Mouse (Mus musculus): ENCODE data around the gene D330020A13Rik. TPM values are rescaled to one million over a fixed set of nuclear protein-coding genes. Genes with fewer than 3 reads are reported as not detected.

Gene D330020A13Rik
- total RNA-seq (2021): under 1 TPM in 1 of 2 experiments, not detected in 1; 0.32 TPM

DNA sequence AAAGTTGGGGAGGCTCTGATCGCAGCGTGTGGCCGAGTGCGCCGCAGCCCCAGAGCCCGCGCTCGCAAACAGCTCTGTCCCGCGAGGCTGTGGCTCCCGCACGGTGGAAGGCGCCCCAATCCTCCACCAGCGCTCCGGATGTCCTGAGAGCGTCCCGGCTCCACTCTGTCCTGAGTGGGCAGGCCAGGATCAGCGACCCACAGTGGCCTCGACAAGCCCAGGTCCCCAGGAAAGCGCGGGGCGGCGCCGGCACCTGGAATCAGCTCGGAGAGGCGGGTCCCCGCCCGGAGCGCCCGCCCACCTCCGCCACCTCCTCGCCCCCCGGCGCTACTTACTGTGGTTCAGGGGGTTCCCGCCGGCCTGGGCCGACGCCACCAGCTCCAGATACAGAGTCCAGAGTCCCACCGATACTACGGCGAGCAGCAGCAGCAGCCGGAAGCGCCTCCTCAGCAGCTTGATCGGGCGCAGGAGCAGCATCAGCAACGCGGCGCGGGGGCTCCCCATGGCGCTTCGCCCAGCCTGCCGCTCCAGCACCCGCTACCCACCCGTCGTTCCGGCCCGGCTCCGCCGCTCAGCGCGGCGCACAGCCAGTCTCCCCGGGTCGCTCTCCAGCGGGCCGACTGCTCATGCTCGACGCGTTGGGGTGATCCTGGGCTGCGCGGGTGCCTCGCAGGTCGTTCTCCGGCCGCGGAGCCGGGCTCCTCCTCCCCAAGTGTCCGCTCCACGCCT, at the start of gene D330020A13Rik, which contains the start of gene B4galnt3:
Gene D330020A13Rik (plus strand): TSS at position 309 of the 729 bp plus-strand sequence.
Gene B4galnt3 (minus strand): TSS at position 504 of the 729 bp plus-strand sequence.
- intact Hi-C loops (cut with DNase I): no loop called here
- DNase-seq (ENCODE audit: low spot score in 2 of 2): peak; percentile 49 to 65

DNA sequence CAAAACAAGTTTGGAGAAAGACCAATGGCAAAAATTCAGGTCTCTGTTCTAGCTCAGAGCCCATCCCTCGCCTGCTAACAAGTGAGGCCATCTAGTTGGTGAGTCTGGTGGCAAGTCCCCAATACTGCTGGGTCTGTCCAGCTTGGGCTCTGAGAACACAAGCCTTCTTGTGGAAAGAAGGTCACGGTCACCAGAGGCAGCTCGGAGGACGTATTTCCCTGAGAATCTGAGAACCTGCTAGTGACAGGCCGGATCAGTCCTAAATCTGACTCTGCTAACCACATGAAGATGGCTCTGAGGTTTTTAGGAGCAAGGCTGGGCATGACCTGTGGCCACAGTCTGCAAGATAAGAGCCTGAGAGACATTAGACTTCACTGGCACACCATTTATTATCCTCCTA, 47.5 kb upstream of the D330020A13Rik start:
- intact Hi-C loops (cut with DNase I): loop anchor here (1.0 kb wide), 1 partner anchor 27 kb away; no protein-coding TSS in a partner anchor
- no peak for DNase-seq (ENCODE audit: low spot score in 2 of 2)

- no peak for DNase-seq (ENCODE audit: low spot score in 2 of 2)
- intact Hi-C loops (cut with DNase I): no loop called here
Observed at GRCm38 (mm10) chr6:120249831-120250230, 44.3 kb upstream of the D330020A13Rik start.

DNA sequence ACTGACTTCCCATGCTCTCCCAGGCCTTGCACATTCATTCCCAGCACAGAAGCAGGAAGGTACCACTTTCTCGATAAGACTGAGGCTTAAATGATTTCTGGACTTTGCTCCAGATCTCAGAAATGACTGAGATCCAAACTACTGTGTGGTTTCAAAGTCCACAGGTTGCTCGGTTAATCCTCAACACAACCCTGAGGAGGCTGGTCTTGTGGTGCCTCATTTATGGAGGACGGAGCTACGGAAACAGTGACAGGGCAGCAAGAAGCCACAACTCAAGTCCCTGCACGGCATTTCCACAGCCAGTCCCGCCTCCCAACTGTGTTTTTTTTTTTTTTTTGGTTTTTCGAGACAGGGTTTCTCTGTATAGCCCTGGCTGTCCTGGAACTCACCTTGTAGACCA, 43.2 kb upstream of the D330020A13Rik start:
- intact Hi-C loops (cut with DNase I): no loop called here
- DNase-seq (ENCODE audit: low spot score in 2 of 2): no peak

- no peak for DNase-seq (ENCODE audit: low spot score in 2 of 2)
- intact Hi-C loops (cut with DNase I): no loop called here
Observed at GRCm38 (mm10) chr6:120252741-120253140, 41.4 kb upstream of the D330020A13Rik start.

- DNase-seq (ENCODE audit: low spot score in 2 of 2): no peak
- intact Hi-C loops (cut with DNase I): no loop called here
Observed at GRCm38 (mm10) chr6:120254640-120255039, 39.5 kb upstream of the D330020A13Rik start.

- intact Hi-C loops (cut with DNase I): no loop called here
- no peak for DNase-seq (ENCODE audit: low spot score in 2 of 2)
Observed at GRCm38 (mm10) chr6:120255144-120255543, 39.0 kb upstream of the D330020A13Rik start.

DNA sequence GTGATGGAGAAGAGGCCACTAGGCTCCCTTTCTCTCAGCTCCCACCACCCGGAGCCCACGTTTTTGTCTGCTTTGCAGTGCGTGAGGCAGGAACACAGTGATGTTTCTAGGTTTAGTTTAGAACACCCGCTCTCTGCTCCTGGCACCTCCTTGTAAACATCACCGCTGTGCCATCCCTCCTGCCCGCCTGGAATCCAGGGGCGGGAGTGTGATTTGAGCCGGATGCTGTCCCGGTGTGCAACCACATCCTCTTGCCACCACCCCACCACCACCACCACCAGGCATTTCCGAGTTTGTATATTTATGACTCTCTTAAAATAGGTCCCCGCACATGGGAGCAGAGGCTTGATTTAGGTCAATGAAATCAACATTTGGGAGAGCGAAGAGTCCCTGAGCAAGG, 38.5 kb upstream of the D330020A13Rik start:
- DNase-seq (ENCODE audit: low spot score in 2 of 2): peak; percentile 5 to 71
- intact Hi-C loops (cut with DNase I): no loop called here

- DNase-seq (ENCODE audit: low spot score in 2 of 2): no peak
- intact Hi-C loops (cut with DNase I): no loop called here
Observed at GRCm38 (mm10) chr6:120256431-120256935, 37.7 kb upstream of the D330020A13Rik start.

DNA sequence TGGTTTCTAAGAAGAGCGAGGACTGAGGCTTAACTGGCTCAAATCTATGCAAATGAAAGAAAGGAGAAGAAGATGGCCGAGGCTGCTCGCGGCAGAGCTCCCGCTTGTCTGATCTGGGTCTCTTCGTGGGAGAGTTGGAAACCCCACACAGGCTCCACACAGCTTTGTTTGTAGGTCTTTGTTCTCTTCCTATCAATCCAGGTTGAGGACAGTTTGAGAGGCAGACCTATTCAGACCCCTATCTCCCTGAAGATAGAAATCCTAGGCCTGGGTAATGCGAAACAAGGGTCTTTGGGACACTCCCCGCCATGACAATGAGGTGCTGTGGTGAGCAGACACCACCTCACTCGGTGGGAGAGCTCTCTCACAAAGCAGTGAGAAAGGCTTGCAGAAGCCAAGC, 34.7 kb upstream of the D330020A13Rik start:
- DNase-seq (ENCODE audit: low spot score in 2 of 2): no peak

GRCm38 (mm10) chr6:120262886-120263531, 31.2 kb upstream of the D330020A13Rik start:
- intact Hi-C loops (cut with DNase I): no loop called here
- DNase-seq (ENCODE audit: low spot score in 2 of 2): no peak

More for the DNA sequence above, 34.7 kb upstream of the D330020A13Rik start:
- intact Hi-C loops (cut with DNase I): no loop called here

DNA sequence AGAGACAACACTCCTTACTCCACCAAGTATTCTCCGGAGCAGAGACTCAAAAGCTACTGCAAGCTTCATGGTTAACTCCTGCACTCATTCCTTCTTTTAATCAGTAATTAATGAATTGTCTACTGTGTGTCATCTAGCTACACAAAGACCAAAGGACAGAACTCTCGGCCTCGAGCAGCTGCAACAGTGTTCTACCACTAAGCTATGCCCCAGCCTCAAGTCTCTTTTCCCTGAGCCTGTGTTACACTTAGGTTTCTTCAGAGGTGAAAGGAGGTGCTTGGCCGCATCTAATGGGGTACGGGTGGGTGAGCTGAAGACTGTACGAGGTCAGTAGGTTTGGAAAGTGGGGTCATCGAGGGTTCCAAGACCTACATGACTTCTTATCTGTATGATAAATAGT, 30.6 kb upstream of the D330020A13Rik start:
- no peak for DNase-seq (ENCODE audit: low spot score in 2 of 2)
- intact Hi-C loops (cut with DNase I): no loop called here

- DNase-seq (ENCODE audit: low spot score in 2 of 2): no peak
- intact Hi-C loops (cut with DNase I): no loop called here
Observed at GRCm38 (mm10) chr6:120264151-120264550, 30.0 kb upstream of the D330020A13Rik start.

DNA sequence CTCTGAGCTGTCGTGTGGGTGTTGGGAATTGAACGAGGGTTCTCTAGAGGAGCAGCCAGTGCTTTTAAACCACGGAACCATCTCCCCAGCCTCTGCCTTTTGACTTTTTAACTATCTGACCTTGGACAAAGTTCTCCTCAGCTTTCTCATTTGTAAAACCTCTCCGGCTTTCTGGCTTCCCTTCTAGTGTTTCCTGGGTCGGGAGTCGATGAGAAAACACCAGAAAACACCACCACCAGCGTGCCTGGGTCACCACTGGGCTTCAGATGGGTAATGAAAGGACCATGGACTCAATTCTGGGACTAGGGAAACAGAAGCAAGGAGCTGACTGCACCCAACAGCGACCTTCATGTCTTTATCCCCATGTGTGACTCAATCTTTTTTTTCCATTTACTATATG, 20.0 kb upstream of the D330020A13Rik start:
- no peak for DNase-seq (ENCODE audit: low spot score in 2 of 2)
- intact Hi-C loops (cut with DNase I): no loop called here

- intact Hi-C loops (cut with DNase I): no loop called here
- peak in 1 of 2 experiments; percentile 28 for DNase-seq (ENCODE audit: low spot score in 2 of 2)
Observed at GRCm38 (mm10) chr6:120274887-120275286, 19.3 kb upstream of the D330020A13Rik start.

DNA sequence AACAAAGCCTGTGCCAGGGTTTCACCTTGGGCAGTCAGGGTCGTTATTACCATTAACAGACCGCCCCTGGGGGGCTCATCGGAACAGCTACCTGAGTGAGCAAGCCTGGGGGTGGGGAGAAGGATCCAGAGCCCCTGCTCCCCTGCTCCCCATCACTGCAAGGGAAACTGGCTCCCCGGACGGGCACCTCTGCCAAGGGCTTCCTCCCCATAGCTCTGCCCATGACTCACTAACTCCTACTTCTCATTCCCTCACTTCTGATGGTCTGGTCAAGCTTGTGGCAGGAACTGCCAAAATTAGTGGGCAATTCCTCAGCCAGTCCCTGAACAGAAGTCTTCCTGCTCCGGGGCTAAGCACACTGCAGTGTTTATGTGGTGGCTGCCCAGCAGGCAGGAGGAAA, 18.9 kb upstream of the D330020A13Rik start:
- DNase-seq (ENCODE audit: low spot score in 2 of 2): peak in 1 of 2 experiments; percentile 30
- intact Hi-C loops (cut with DNase I): no loop called here

DNA sequence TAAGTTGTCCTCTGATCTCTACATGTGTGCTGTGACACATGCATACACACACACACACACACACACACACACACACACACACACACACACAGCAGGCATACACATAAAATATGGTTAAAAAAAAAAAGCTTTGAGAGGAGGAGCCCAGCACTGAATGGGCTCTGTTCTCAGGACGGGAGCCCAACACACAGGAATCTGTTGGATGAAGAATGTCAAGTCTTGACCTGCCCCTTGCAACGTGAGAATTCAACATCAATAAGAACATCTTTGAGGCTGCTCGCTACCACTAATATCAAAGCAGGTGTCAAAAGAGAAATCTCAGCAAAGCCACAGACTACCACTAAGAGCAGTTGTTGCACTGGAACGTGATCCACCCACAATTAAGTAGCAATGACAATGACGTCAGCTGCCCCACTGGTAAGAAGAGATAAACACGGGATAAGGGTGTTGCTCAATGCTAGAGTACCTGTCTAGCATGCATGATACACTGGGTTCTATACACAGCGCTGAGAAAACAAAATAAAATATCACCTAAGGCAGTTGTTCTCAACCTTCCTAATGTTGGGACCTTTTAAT, 17.2 kb upstream of the D330020A13Rik start:
- intact Hi-C loops (cut with DNase I): no loop called here
- DNase-seq (ENCODE audit: low spot score in 2 of 2): no peak

GRCm38 (mm10) chr6:120287279-120287678, 6.9 kb upstream of the D330020A13Rik start:
- intact Hi-C loops (cut with DNase I): no loop called here
- DNase-seq (ENCODE audit: low spot score in 2 of 2): no peak

DNA sequence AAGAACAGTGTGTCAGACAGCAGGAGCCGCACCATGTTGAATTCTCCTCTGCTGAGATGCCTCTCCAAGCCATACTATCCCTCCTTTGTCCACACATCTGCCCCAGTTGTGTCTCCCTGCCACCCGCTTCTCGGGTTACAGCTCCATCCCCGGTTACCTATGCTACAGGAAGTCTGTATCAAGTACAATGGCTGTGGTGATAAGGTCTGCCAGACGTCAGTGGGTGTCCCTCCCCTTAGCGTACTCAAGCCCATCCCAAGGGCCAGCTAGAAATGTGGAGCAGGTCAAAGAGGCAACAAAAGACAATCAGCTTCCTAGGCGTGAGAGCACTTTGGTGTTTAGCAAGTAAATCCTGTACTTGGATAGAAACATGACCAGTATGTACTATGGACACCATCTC, 5.6 kb upstream of the D330020A13Rik start:
- DNase-seq (ENCODE audit: low spot score in 2 of 2): no peak
- intact Hi-C loops (cut with DNase I): no loop called here

- no peak for DNase-seq (ENCODE audit: low spot score in 2 of 2)
- intact Hi-C loops (cut with DNase I): no loop called here
Observed at GRCm38 (mm10) chr6:120289430-120289829, 4.7 kb upstream of the D330020A13Rik start.
